Mouse (Mus musculus): ENCODE measurements around the gene Adcy1.

DNA sequence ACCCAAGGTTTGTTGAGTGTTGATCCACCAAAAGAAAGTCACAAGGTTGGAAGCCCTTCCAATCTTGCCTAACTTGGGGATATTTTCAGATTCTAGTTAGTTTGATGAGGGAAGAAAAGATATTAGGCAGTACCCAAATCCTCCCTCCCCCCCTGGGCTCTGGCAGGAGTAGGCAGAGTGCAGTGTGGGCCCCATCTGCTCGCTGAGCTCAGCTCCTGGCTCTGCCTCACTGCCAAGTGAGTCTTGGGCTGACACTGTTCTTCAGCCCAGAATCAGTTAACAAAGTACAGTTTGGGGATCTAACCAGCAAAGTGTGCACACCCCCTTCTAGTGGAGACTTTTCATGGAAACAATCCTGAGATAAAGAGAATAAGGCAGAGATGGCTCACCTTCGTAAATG lies 162.9 kb downstream of the Adcy1 start:
- TF ChIP-seq HCFC1 (IDR thresholded peaks at IDR 0.05; ENCODE audit: low read depth, low read length), result no peak
- TF ChIP-seq CTCF (conservative IDR thresholded peaks at IDR 0.05 in 1 of 2, IDR thresholded peaks at IDR 0.05 in 1 of 2; ENCODE audit: low read depth in 2 of 2, low read length in 2 of 2), result no peak
